Mouse (Mus musculus) leukemia stem cell, adult 10-12 weeks (primary cell): ENCODE measurements around the gene Atxn7. TPM values are rescaled to one million over a fixed set of nuclear protein-coding genes. Genes with fewer than 3 reads are reported as not detected.

Experiments used
- polyA plus RNA-seq: library from polyadenylated mRNA; stranded (reverse); fragments of >175 nt; gene quantifications from 2 replicates; pipeline ENCODE4 v1.2.3, GENCODE M21; 2012; ENCODE audit warnings: low replicate concordance

Atxn7 gene
- polyA plus RNA-seq: 11.5 and 26.4 TPM in 2 replicates

GRCm38 (mm10) chr14:13961401-13962112 is at the start of gene Atxn7, which contains the start of gene Thoc7:
Gene Atxn7, plus strand, starts transcription at chr14:13961440.
Gene Thoc7, minus strand, starts transcription at chr14:13961852.

GRCm38 (mm10) chr14:13914387-13915082 is 46.7 kb upstream of the Atxn7 start, which contains the start of gene Gm281:
Gene Gm281, minus strand, starts transcription at chr14:13914478.

GRCm38 (mm10) chr14:14120230-14121096 is 159.2 kb downstream of the Atxn7 start, which contains the start of gene Psmd6:
Gene Psmd6, minus strand, starts transcription at chr14:14120984.

Other genes starting within 250 kb of the Atxn7 start
- not detected in 2 replicates for gene Gm281, start 47.0 kb upstream of the Atxn7 start, polyA plus RNA-seq
- gene Thoc7, start 412 bp downstream of the Atxn7 start, polyA plus RNA-seq: 3.3 and 6.3 TPM in 2 replicates
- gene Psmd6, start 159.5 kb downstream of the Atxn7 start, polyA plus RNA-seq: 42.1 and 52.2 TPM in 2 replicates
- not detected in 2 replicates for gene Olfr720, start 225.4 kb downstream of the Atxn7 start, polyA plus RNA-seq